Mouse (Mus musculus): ENCODE measurements around the gene Gal3st3.

Gal3st3 gene

GRCm38 (mm10) chr19:5297903-5298800 lies at the start of gene Gal3st3:
TSS of gene Gal3st3 (plus strand) at chr19:5298331.
- peak; percentile 69 for DNase-seq

- no peak for DNase-seq
Observed at GRCm38 (mm10) chr19:5257140-5257539, 41.0 kb upstream of the Gal3st3 start.

DNA sequence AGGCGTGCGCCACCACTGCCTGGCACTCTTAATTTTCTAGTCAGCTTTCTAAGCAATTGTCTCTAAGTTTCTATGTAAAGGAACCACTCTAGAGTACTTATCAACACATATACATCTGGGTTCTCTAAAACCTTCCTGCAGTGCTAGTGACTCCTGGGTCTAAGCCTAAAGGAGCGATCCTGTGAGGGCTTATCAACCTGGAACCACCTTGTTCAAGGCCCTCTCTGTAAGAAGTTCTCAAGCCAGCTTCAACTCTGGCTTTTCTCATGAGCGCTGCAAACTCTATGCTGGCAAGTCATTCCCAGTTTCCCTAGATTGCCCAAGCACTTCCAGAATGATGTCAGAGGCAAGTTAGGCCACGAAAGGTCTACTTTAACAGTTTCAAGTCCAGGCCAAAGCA lies 31.1 kb upstream of the Gal3st3 start:
- no peak for DNase-seq

DNA sequence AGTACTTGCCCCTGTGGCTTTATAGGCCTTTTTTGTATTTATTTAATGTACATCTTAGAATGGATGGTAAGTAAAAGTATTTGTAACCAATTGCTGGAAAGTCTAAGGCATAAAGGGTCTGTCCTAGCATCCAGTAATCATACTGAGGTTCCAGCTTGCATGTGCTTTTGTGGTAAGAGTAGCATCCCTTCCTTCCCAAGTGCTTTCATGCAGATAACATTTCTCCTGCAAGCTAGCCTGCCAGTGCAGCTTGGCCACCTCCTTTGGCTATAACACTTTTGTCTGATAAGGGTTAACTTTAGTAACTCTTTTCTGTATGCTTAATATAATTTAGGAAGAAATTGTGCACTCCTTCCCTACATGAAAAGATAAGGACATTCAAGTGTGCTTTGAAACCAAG lies 30.1 kb upstream of the Gal3st3 start:
- no peak for DNase-seq

GRCm38 (mm10) chr19:5268875-5269274 lies 29.3 kb upstream of the Gal3st3 start:
- DNase-seq: no peak

GRCm38 (mm10) chr19:5269392-5269791 lies 28.7 kb upstream of the Gal3st3 start:
- no peak for DNase-seq

DNA sequence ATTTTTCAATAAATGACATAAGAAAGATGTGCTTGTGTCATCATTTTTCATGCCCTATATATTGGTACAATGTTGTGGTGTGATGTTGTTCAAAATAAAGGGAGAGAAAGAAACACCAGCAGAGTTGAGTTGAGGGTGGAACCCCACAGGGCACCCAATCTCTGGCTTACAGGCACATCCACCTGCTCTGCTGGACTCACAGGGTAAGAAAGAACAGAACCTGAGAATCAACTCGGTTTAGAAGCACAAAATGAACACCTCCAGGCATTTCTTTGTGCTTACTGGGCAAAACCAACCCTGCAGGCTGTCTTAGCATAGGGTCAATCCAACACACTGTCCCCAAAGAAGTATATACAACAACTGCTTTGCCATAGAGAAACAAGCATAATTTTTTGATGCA lies 26.7 kb upstream of the Gal3st3 start:
- DNase-seq: no peak

DNA sequence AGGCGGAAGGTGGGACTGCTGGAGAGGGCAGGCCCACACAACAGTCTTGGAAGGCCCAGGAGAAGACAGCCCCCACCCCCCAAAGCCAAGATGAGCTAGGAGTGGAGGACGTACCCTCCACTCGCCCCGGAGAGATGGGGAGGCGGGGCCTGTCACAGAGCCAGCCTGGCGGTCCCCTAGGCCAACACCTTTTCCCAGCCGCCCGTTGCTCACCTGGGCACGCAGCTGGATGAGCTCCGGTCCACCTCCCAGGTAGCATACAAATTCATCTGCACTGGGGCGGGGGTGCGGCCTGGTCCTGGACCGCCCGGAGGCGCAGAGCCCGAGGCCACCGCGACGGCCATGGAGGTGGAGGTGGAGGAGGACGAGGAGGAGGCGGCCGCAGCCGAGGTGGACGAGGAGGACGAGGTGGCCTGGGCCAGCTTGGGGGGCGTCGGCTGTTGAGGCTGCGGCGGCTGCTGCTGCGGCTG lies 25.8 kb upstream of the Gal3st3 start:
- peak; percentile 45 for DNase-seq

GRCm38 (mm10) chr19:5272801-5273733 lies 25.1 kb upstream of the Gal3st3 start, which contains the start of gene Pacs1:
TSS of gene Pacs1 (minus strand) at chr19:5273119.
- DNase-seq: peak; percentile 84

GRCm38 (mm10) chr19:5273916-5274315 lies 24.2 kb upstream of the Gal3st3 start:
- DNase-seq: no peak

GRCm38 (mm10) chr19:5274641-5275040 lies 23.5 kb upstream of the Gal3st3 start:
- no peak for DNase-seq

GRCm38 (mm10) chr19:5275736-5276135 lies 22.4 kb upstream of the Gal3st3 start:
- DNase-seq: no peak

GRCm38 (mm10) chr19:5276531-5276930 lies 21.6 kb upstream of the Gal3st3 start:
- no peak for DNase-seq

GRCm38 (mm10) chr19:5277140-5277539 lies 21.0 kb upstream of the Gal3st3 start:
- DNase-seq: no peak

DNA sequence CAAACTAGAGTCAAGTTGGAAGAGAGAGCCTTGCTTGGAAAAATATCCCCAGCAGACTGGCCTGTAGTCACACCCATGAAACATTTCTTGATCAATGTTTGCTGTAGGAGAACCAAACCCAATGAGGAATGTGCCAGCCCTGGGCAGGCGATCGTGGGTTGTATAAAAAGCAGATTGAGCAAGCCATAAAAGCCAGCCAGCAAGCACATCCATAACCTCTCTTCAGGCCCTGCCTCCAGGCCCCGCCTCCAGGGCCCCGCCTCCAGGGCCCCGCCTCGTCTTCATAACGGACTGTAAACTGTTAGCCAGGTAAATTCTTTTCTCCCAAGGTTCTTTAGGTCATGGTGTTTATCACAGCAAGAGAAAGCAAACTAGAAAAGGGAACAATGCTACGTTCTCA lies 19.8 kb upstream of the Gal3st3 start:
- DNase-seq: no peak

DNA sequence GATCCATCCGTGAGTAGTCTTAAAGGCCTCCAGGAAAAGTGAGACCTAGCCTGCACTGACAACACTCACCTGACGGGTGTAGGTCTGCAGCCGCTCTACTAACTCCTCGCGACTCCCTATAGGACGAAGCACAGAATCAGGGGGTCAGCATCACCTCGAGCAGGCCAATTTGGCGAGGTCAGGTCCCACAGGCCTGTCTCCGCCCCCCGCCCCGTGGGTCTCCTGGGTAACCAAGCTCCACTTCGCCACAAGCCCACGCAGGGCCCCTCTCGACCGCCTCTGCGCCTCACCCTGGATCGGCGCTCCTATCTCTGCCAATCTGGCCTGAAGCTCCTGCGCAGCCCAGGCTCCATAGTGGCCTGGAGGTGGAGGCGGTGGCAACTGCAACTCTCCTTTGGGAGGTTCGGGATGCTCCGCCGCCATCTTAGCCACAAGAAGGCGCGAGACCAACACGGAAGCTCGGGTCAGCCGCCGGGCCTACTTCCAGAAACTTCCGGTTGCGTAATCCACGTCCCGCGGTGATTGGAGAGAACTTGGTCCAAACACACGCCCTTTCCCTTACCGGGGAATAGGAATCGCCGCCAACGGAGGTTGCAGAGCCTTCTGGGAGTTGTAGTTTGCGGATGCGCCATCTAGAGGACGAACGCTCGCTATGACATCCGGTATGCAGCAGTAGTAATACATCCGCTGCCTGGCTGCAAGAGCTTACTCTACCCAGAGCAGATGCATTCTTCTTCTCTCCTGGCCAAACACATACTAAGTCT lies 3.0 kb upstream of the Gal3st3 start, which contains the start of gene Sf3b2:
Sf3b2 (minus strand) TSS at position 484 of the 764 bp plus-strand sequence.
- peak; percentile 97 for DNase-seq

GRCm38 (mm10) chr19:5295736-5296075 lies 2.4 kb upstream of the Gal3st3 start:
- no peak for DNase-seq

DNA sequence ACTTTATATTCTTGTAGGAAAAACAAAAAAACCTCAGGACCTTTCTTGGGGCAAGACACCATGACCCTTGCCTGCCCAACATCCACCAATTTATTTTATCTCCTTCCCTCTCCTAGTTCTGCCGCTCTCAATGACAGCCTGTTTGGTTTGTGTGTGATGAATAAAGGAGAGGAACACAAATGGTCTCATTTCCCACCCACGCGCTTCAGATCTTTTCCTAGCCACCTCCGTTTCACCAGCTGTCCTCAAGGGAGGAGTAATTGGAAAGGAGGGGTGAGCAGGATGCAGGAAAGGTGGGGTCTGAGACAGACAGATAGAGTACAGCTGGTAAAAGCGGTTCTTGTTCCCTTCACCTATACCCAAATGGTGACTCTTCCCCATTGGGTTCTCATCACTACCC lies 1.5 kb upstream of the Gal3st3 start:
- DNase-seq: no peak

DNA sequence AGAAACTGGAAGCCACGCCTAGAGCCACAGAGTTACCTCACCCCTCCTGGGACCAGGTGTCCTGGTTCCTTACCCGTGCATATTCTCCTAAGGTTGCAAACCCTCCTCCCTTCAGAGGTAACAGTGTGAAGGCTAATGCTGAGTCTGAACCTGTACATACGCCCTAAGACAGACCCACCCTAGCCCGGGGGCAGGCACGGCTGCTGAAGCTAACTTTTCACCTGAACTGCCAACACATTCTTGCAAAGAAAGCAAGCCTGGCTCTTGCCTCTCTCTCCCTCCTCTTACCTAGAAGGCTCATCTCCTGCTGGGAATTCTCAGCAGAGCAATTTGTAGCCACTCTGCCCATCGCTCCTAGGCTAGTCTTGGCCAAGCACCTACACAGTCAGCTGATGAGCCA lies 2.5 kb downstream of the Gal3st3 start:
- no peak for DNase-seq

- peak; percentile 64 for DNase-seq
Observed at GRCm38 (mm10) chr19:5302455-5302854, 4.3 kb downstream of the Gal3st3 start.

DNA sequence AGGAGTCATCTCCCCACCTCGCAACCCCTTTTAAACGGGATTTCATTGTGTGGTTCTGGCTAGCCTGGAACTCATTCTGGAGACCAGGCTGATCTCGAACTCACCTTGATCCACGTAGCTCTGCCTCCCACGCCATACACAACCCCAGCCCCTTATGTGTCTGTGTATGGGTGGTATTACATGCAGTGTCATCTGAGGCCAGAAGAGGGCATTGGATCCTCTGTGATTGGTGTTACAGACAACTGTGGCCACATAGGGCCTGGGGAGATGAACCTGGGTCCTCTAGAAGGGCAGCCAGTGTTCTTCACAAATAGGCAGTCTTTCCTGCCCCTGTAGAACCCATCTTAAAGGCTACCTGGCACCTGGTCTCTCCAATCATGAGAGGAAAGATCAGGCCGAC lies 8.1 kb downstream of the Gal3st3 start:
- DNase-seq: no peak

DNA sequence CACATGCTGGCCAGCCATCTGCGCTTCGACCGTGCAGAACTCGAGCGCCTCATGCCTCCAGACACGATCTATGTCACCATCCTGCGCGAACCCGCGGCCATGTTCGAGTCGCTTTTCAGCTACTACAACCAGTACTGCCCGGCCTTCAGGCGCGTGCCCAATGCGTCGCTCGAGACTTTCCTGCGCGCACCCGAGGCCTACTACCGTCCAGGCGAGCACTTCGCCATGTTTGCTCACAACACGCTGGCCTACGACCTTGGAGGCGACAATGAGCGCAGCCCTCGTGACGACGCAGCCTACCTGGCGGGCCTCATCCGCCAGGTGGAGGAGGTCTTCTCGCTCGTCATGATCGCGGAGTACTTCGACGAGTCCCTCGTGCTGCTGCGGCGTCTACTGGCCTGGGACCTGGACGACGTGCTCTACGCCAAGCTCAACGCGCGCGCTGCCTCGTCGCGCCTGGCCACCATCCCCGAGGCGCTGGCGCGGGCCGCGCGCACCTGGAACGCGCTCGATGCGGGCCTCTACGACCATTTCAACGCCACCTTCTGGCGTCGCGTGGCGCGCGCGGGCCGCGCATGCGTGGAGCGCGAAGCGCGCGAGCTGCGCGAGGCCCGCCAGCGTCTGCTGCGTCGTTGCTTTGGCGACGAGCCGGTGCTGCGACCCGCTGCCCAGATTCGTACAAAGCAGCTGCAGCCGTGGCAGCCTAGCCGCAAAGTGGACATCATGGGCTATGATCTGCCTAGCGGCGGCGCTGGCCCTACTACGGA lies 9.0 kb downstream of the Gal3st3 start:
- peak; percentile 30 for DNase-seq

Measured in right cerebral cortex, postnatal 4 days (tissue).